Mouse (Mus musculus) CH12.LX (cell line): ENCODE results near the gene Gamt.

Experiments
- CHD2 ChIP-seq: IDR thresholded peaks from 2 replicates; pipeline ENCODE4 v1.6.1; 2011; ENCODE audit warnings: low read length, improper control_type of control experiment
- CTCF ChIP-seq, 2 experiments: IDR thresholded peaks in 1 of 2; conservative IDR thresholded peaks in 1 of 2; 2 replicates each; pipeline ENCODE4 v1.5.1; 2011 to 2012; ENCODE audit warnings: low read depth in 2 of 2, low read length in 2 of 2, improper control_type of control experiment in 1 of 2, inconsistent platforms in 1 of 2, mild to moderate bottlenecking in 1 of 2, moderate library complexity in 1 of 2
- EP300 ChIP-seq: IDR thresholded peaks from 2 replicates; pipeline ENCODE4 v1.6.1; 2011; ENCODE audit warnings: low read length, improper control_type of control experiment
- ETS1 ChIP-seq: conservative IDR thresholded peaks from 2 replicates; pipeline ENCODE4 v1.6.1; 2012; ENCODE audit warnings: low read depth, mild to moderate bottlenecking, inconsistent platforms, low read length, improper control_type of control experiment, moderate library complexity
- MAX ChIP-seq: IDR thresholded peaks from 2 replicates; pipeline ENCODE4 v1.6.1; 2011; ENCODE audit warnings: low read length, improper control_type of control experiment
- NRF1 ChIP-seq: IDR thresholded peaks from 2 replicates; pipeline ENCODE4 v1.6.1; 2014; ENCODE audit warnings: low read depth, mild to moderate bottlenecking, inconsistent platforms, low read length, improper control_type of control experiment, moderate library complexity
- POLR2A ChIP-seq: IDR thresholded peaks from 2 replicates; pipeline ENCODE4 v1.6.1; 2011; ENCODE audit warnings: low read depth, mild to moderate bottlenecking, improper control_type of control experiment, low read length
- POLR2AphosphoS2 ChIP-seq: IDR thresholded peaks from 2 replicates; pipeline ENCODE4 v1.6.1; 2011; ENCODE audit warnings: low read depth, low read length, improper control_type of control experiment
- RCOR1 ChIP-seq: conservative IDR thresholded peaks from 2 replicates; pipeline ENCODE4 v1.6.1; 2012; ENCODE audit warnings: low read depth, mild to moderate bottlenecking, inconsistent platforms, low read length, improper control_type of control experiment
- TCF12 ChIP-seq: IDR thresholded peaks from 2 replicates; pipeline ENCODE4 v1.6.1; 2014; ENCODE audit warnings: low read depth, mild to moderate bottlenecking, inconsistent platforms, low read length, improper control_type of control experiment
- USF1 ChIP-seq: IDR thresholded peaks from 2 replicates; pipeline ENCODE4 v1.6.1; 2014; ENCODE audit warnings: low read depth, mild to moderate bottlenecking, inconsistent platforms, low read length, improper control_type of control experiment
- ZC3H11A ChIP-seq: IDR thresholded peaks from 2 replicates; pipeline ENCODE4 v1.6.1; 2012; ENCODE audit warnings: low read depth, mild to moderate bottlenecking, inconsistent platforms, low read length, improper control_type of control experiment
- ZMIZ1 ChIP-seq: IDR thresholded peaks from 2 replicates; pipeline ENCODE4 v1.6.1; 2012; ENCODE audit warnings: low read depth, mild to moderate bottlenecking, inconsistent platforms, low read length, improper control_type of control experiment

GRCm38 (mm10) chr10:80278390-80278789 is 17.6 kb upstream of the Gamt start:
- TF ChIP-seq RCOR1, result no peak
- no peak for TF ChIP-seq CTCF (conservative IDR thresholded peaks at IDR 0.05 in 1 of 2, IDR thresholded peaks at IDR 0.05 in 1 of 2; ENCODE audit: low read depth in 2 of 2, low read length in 2 of 2)
- TF ChIP-seq USF1, result no peak
- TF ChIP-seq POLR2A, result no peak
- no peak for TF ChIP-seq ZC3H11A
- TF ChIP-seq ZMIZ1, result no peak
- no peak for TF ChIP-seq NRF1
- no peak for TF ChIP-seq POLR2AphosphoS2
- TF ChIP-seq EP300, result no peak
- no peak for TF ChIP-seq CHD2
- TF ChIP-seq MAX, result no peak
- no peak for TF ChIP-seq ETS1
- no peak for TF ChIP-seq TCF12
